Comparison of ENCODE assay signal across 17 mouse cellular contexts in genomic region chr2:133462378-133462777, GRCm38 (mm10).
DNase-seq lines count a peak whose midpoint lies in the region; TF ChIP-seq lines count a peak whose summit lies in the region.
"Had no signal": no experiment of that assay in that cellular context is flagged by ENCODE, and none has a peak within 500 bp of the region (broad histone marks: within the 10 kb centered on the region; RNA-seq: fewer than 3 reads in every experiment).

No protein-coding gene starts in this region.

- no peak for TF ChIP-seq RAD21 in MEL (IDR thresholded peaks at IDR 0.05; ENCODE audit: low read depth, low read length)

- H3K4me3 ChIP-seq in MEL (ENCODE audit: control insufficient read depth in 1 of 2, insufficient read depth in 1 of 2, low read depth in 2 of 2, low read length in 2 of 2) = no peak overlapping the region
- H3K4me3 ChIP-seq in heart, embryonic 10.5 days = no peak overlapping the region

- no peak overlapping the region for H3K27ac ChIP-seq in MEL (ENCODE audit: control insufficient read depth, low read depth, low read length)
- H3K27ac ChIP-seq in heart, embryonic 10.5 days = no peak overlapping the region

- WGBS in heart, embryonic 10.5 days = 77% methylated on average over 2 of the region's 2 CpGs

- DNase-seq in MEL (ENCODE audit: low read depth, low spot score) = no peak
- DNase-seq in heart, embryonic 10.5 days (ENCODE audit: low spot score) = no peak
- DNase-seq: adrenal gland, adult 2 months; adrenal gland, adult 8-10 months; adrenal gland, postnatal 10 days; adrenal gland, postnatal 14 days; adrenal gland, postnatal 25 days; adrenal gland, postnatal 36 days; B cell, adult 2 months; cerebellum, adult 11 months; cerebellum, adult 11-12 months; cerebellum, adult 18-20 months; cerebellum, adult 2 months; cerebellum, adult 8-10 months had no signal

- TF ChIP-seq EP300 in MEL (IDR thresholded peaks at IDR 0.05; ENCODE audit: low read depth in 1 of 2, low read length in 2 of 2) = peak; percentile 45 to 61; a peak in 2 of 4 replicates

- no peaks in the 10 kb centered on the region for H3K27me3 ChIP-seq in MEL (ENCODE audit: control insufficient read depth in 1 of 2, insufficient read depth in 2 of 2, low read length in 2 of 2)
- no peaks in the 10 kb centered on the region for H3K27me3 ChIP-seq in heart, embryonic 10.5 days (ENCODE audit: insufficient read depth, poor library complexity, severe bottlenecking)
- H3K27me3 ChIP-seq: CH12.LX, Patski had no signal

- TF ChIP-seq CTCF in MEL (IDR thresholded peaks at IDR 0.05 in 2 of 3, conservative IDR thresholded peaks at IDR 0.05 in 1 of 3; ENCODE audit: control insufficient read depth in 1 of 3, insufficient read depth in 1 of 3, low read depth in 2 of 3, low read length in 3 of 3, poor library complexity in 1 of 3, severe bottlenecking in 1 of 3) = no peak

- H3K4me1 ChIP-seq in MEL (ENCODE audit: control insufficient read depth in 1 of 2, insufficient read depth in 2 of 2, low read length in 2 of 2) = peaks cover 7 to 18% of the 10 kb centered on the region in 2 experiments
- no peaks in the 10 kb centered on the region for H3K4me1 ChIP-seq in heart, embryonic 10.5 days

- no peaks in the 10 kb centered on the region for H3K79me2 ChIP-seq in MEL (ENCODE audit: control insufficient read depth, insufficient read depth, low read length, poor library complexity)

- no peak for TF ChIP-seq POLR2A in MEL (IDR thresholded peaks at IDR 0.05; ENCODE audit: control insufficient read depth in 1 of 2, insufficient read depth in 1 of 2, low read depth in 1 of 2, low read length in 2 of 2, poor library complexity in 1 of 2)

- H3K9me3 ChIP-seq in MEL (replicated peaks; ENCODE audit: insufficient read depth, low read length) = no peaks in the 10 kb centered on the region
- H3K9me3 ChIP-seq in heart, embryonic 10.5 days = no peaks in the 10 kb centered on the region

- H3K36me3 ChIP-seq in MEL (ENCODE audit: control insufficient read depth in 1 of 2, insufficient read depth in 2 of 2, low read length in 2 of 2) = peaks cover 0 to 29% of the 10 kb centered on the region in 2 experiments; a peak in 2 of 4 replicates
- no peaks in the 10 kb centered on the region for H3K36me3 ChIP-seq in heart, embryonic 10.5 days
- H3K36me3 ChIP-seq: G1E had no signal

- no peak overlapping the region for H3K9ac ChIP-seq in MEL (ENCODE audit: control insufficient read depth, low read depth, low read length, poor library complexity, severe bottlenecking)

TF ChIP-seq in MEL, 35 proteins besides CTCF, POLR2A, EP300 and RAD21:
- TF ChIP-seq TCF12 (IDR thresholded peaks at IDR 0.05; ENCODE audit: low read depth, low read length) (0 out of 2 replicates have a peak, but pooled peaks have one; percentile 29), RCOR1 (IDR thresholded peaks at IDR 0.05; ENCODE audit: low read depth, low read length) (peak; percentile 99), GATA1 (IDR thresholded peaks at IDR 0.05; ENCODE audit: low read depth, low read length) (peak; percentile 74), NELFE (IDR thresholded peaks at IDR 0.05; ENCODE audit: low read depth, low read length) (no peak), POLR2AphosphoS2 (IDR thresholded peaks at IDR 0.05; ENCODE audit: low read length) (no peak), MAFK (IDR thresholded peaks at IDR 0.05; ENCODE audit: borderline replicate concordance, low read depth, low read length) (peak; percentile 52; the same call in 1 of the 2 replicates), KAT2A (conservative IDR thresholded peaks at IDR 0.05; ENCODE audit: low read depth, low read length) (no peak), ETS1 (IDR thresholded peaks at IDR 0.05; ENCODE audit: low read depth, low read length) (peak; percentile 42; the same call in 1 of the 2 replicates)
